Mouse (Mus musculus) embryonic fibroblast, embryonic 13.5 days (primary cell): ENCODE results near the gene Krtap1-4. TPM values are rescaled to one million over a fixed set of nuclear protein-coding genes. Genes with fewer than 3 reads are reported as not detected.
"Not testable (repeated sequence)": the region's sequence is repeated elsewhere in the genome, so short reads cannot be mapped to it uniquely, and the experiment has no call there.

Experiments used
- H3K27ac ChIP-seq: 2 replicates; pipeline ENCODE4 v1.5.1; 2012; ENCODE audit warnings: low read length, control low read depth, inconsistent platforms; ENCODE audit not compliant: insufficient read depth
- H3K4me1 ChIP-seq: 2 replicates; pipeline ENCODE4 v1.6.1; 2011; ENCODE audit warnings: low read length; ENCODE audit not compliant: control insufficient read depth, insufficient read depth
- H3K4me3 ChIP-seq: 2 replicates; pipeline ENCODE4 v1.5.1; 2011; ENCODE audit warnings: mild to moderate bottlenecking, control low read depth, low read length; ENCODE audit not compliant: insufficient read depth
- CTCF ChIP-seq: IDR thresholded peaks from 2 replicates; pipeline ENCODE4 v1.5.1; 2011; ENCODE audit warnings: mild to moderate bottlenecking, control low read depth, low read length, moderate library complexity, borderline replicate concordance; ENCODE audit not compliant: insufficient read depth
- POLR2A ChIP-seq: IDR thresholded peaks from 2 replicates; pipeline ENCODE4 v1.6.1; 2011; ENCODE audit warnings: low read depth, mild to moderate bottlenecking, control low read depth, low read length, moderate library complexity
- polyA plus RNA-seq: library from polyadenylated mRNA; stranded (reverse); fragments of >200 nt; gene quantifications from 2 replicates; pipeline ENCODE4 v1.2.4, GENCODE M21; 2011; ENCODE audit warnings: low read depth; ENCODE audit not compliant: missing spikeins, insufficient read length

Gene Krtap1-4
- polyA plus RNA-seq: not detected in 2 replicates

GRCm38 (mm10) chr11:99583245-99583704 lies at the start of gene Krtap1-4:
Krtap1-4 (minus strand) TSS chr11:99583654.
- TF ChIP-seq POLR2A (no peak), CTCF (no peak)
- Histone ChIP-seq H3K4me1 (peaks cover 9% of the 10 kb centered on the region), H3K4me3 (no peak within 1 kb of the TSS), H3K27ac (no peak within 1 kb of the TSS)

- H3K4me1 ChIP-seq: no peaks in the 10 kb centered on the region
- H3K4me3 ChIP-seq: no peak overlapping the region
- H3K27ac ChIP-seq: no peak overlapping the region
- TF ChIP-seq POLR2A: no peak
- no peak for TF ChIP-seq CTCF
These were observed 47.4 kb upstream of the Krtap1-4 start for GRCm38 (mm10) chr11:99630890-99631289.

- Histone ChIP-seq H3K4me1 (no peaks in the 10 kb centered on the region), H3K4me3 (no peak within 1 kb of the TSS), H3K27ac (no peak within 1 kb of the TSS)
- TF ChIP-seq CTCF: no peak
- TF ChIP-seq POLR2A: no peak
These were observed 44.7 kb upstream of the Krtap1-4 start, which contains the start of gene Krtap4-1 for GRCm38 (mm10) chr11:99628138-99628537. Krtap4-1 (minus strand) TSS chr11:99628238.

- Histone ChIP-seq H3K4me1 (no peaks in the 10 kb centered on the region; the same call in 1 of the 2 replicates), H3K4me3 (no peak within 1 kb of the TSS), H3K27ac (no peak within 1 kb of the TSS)
- TF ChIP-seq CTCF (no peak), POLR2A (no peak)
These were observed 36.9 kb upstream of the Krtap1-4 start, which contains the start of gene Gm11562 for GRCm38 (mm10) chr11:99620335-99620734. Gm11562 (minus strand) TSS chr11:99620435.

- Histone ChIP-seq H3K4me1 (0 out of 2 replicates have a peak, but pooled peaks cover 3% of the 10 kb centered on the region), H3K4me3 (no peak within 1 kb of the TSS), H3K27ac (no peak within 1 kb of the TSS)
- TF ChIP-seq CTCF (no peak), POLR2A (no peak)
These were observed 31.4 kb upstream of the Krtap1-4 start, which contains the start of gene Krtap2-4 for GRCm38 (mm10) chr11:99614796-99615363. Krtap2-4 (minus strand) TSS chr11:99614846.

- H3K4me3 ChIP-seq, H3K27ac ChIP-seq, H3K4me1 ChIP-seq: not testable (repeated sequence)
These were observed 26.6 kb upstream of the Krtap1-4 start, which contains the start of gene Gm11937 for GRCm38 (mm10) chr11:99610089-99610488. Gm11937 (minus strand) TSS chr11:99610189.

- TF ChIP-seq POLR2A (no peak), CTCF (no peak)
- Histone ChIP-seq H3K4me3 (no peak overlapping the region), H3K27ac (no peak overlapping the region), H3K4me1 (no peaks in the 10 kb centered on the region)
These were observed 25.7 kb upstream of the Krtap1-4 start for GRCm38 (mm10) chr11:99609126-99609525.

- not testable (repeated sequence) for H3K27ac ChIP-seq, H3K4me1 ChIP-seq, H3K4me3 ChIP-seq
These were observed 19.8 kb upstream of the Krtap1-4 start, which contains the start of gene Gm11938 for GRCm38 (mm10) chr11:99603208-99603607. Gm11938 (minus strand) TSS chr11:99603308.

GRCm38 (mm10) chr11:99597742-99598141 lies 14.3 kb upstream of the Krtap1-4 start, which contains the start of gene Krtap9-3:
Krtap9-3 (minus strand) TSS chr11:99598105.
- H3K4me3 ChIP-seq, H3K4me1 ChIP-seq, H3K27ac ChIP-seq: not testable (repeated sequence)

- H3K4me1 ChIP-seq: peaks cover 7% of the 10 kb centered on the region
- H3K4me3 ChIP-seq: no peak within 1 kb of the TSS
- TF ChIP-seq CTCF: no peak
- TF ChIP-seq POLR2A: no peak
- H3K27ac ChIP-seq: no peak within 1 kb of the TSS
These were observed 7.5 kb upstream of the Krtap1-4 start, which contains the start of gene Krtap1-3 for GRCm38 (mm10) chr11:99590981-99591380. Krtap1-3 (minus strand) TSS chr11:99591339.

- TF ChIP-seq POLR2A (no peak), CTCF (no peak)
- H3K4me1 ChIP-seq: peaks cover 9% of the 10 kb centered on the region
These were observed 1.6 kb upstream of the Krtap1-4 start for GRCm38 (mm10) chr11:99585096-99585495.

More at GRCm38 (mm10) chr11:99585096-99585495, 1.6 kb upstream of the Krtap1-4 start:
- Histone ChIP-seq H3K4me3 (no peak overlapping the region), H3K27ac (no peak overlapping the region)
